Mouse (Mus musculus): ENCODE results near the gene Socs2.

Socs2 gene

GRCm38 (mm10) chr10:95342833-95343590, 74.0 kb downstream of the Socs2 start:
- no peak for DNase-seq (ENCODE audit: low read depth, low spot score)

DNA sequence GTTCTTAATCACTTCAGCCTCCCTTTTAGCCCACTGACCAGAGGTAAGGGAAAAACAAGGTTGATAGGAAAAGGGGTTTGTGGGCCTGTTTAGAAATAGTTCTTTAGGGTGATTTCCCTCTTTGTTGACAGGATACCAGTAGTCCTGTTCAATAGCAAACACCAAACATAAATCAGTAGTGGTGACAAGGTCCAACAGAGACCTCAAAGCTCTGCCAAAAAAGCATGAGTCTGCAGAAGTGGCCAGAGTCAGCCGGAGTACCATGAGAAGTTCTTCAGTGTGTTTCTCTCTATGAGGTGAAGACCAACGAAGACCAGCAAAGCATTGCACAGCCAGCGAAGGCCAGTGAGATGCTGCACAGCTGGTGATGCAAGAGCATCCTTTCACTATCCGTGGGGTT, 76.3 kb downstream of the Socs2 start:
- no peak for DNase-seq (ENCODE audit: low read depth, low spot score)

DNA sequence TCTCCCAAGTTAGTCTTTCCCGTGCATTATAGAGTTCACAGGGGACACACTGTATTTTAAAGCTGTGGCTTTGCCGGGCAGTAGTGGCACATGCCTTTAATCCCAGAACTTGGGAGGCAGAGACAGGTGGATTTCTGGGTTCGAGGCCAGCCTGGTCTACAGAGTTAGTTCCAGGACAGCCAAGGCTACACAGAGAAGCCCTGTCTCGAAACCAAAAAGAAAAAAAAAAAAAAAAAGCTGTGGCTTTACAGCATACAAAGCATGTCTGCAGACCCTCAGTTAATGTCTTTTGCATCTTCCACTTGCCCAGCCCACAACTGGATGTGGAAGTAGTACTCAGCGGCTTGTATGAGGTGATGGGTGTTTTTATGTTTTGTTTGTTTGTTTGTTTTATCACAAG, 79.4 kb downstream of the Socs2 start:
- DNase-seq (ENCODE audit: low read depth, low spot score): no peak

DNA sequence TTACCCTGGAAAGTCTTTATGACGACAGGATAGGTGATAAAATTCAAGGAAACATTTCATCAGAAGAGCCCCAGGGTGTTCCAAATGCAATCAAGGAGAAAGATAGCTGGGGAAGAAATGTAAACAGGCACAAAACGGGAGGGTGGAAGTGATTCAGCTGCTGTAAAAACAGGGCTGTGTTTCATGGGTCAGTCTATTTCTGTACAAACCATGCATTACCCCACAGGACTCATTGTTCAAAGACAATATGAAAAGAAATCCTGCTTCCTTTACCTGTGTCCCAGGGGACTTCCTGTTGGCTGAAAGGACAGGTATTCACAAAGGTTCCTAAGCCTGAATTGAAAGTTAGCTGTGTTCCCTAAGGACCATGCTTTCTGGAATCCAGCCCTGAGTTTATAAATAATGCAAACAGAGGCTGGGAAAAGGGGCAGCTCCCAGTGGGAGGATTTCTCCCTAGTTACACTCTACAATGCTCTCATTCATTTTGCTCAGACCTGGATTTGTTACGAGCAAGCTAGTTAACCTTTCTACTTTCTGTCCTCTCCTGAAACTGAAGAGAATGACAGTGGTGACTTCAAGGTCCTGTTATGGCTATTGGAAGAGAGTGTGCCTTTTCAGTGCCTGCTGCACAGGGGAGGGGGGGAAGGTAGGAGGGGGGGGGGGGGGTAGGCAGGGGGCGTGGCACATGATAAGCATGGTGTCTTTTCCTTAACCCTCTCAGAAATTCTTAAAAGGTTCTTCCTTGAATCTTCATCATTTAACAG, 80.0 kb downstream of the Socs2 start:
- DNase-seq (ENCODE audit: low read depth, low spot score): no peak

All from forelimb bud, embryonic 11.5 days (tissue).